ENCODE assay signal across 13 mouse cellular contexts in genomic region chr4:53469007-53469406, GRCm38 (mm10). TPM values are rescaled to one million over a fixed set of nuclear protein-coding genes. Genes with fewer than 3 reads are reported as not detected.
A peak's percentile ranks its signal among the peaks of the same experiment; 100 is the strongest.
DNase-seq lines count a peak whose midpoint lies in the region; ATAC-seq lines count a peak whose summit lies in the region.
"Had no signal": no experiment of that assay in that cellular context is flagged by ENCODE, and none has a peak within 500 bp of the region (broad histone marks: within the 10 kb centered on the region; RNA-seq: fewer than 3 reads in every experiment).

No protein-coding gene starts in this region.

- H3K27ac ChIP-seq in kidney, embryonic 16.5 days (ENCODE audit: low read length) = 0 out of 2 replicates have a peak overlapping the region, but pooled peaks have one; percentile 50
- H3K27ac ChIP-seq in midbrain, embryonic 13.5 days = no peak overlapping the region
- no peak overlapping the region for H3K27ac ChIP-seq in hindbrain, embryonic 14.5 days
- H3K27ac ChIP-seq: embryonic facial prominence, embryonic 13.5 days; limb, embryonic 15.5 days had no signal

- peaks cover 8% of the 10 kb centered on the region; the same call in 1 of the 2 replicates for H3K4me1 ChIP-seq in kidney, embryonic 16.5 days (ENCODE audit: insufficient read depth, low read length)
- peaks cover 4% of the 10 kb centered on the region; the same call in 1 of the 2 replicates for H3K4me1 ChIP-seq in midbrain, embryonic 13.5 days (replicated peaks)
- H3K4me1 ChIP-seq in hindbrain, embryonic 14.5 days (replicated peaks; ENCODE audit: control insufficient read depth, insufficient read depth, low read length) = no peaks in the 10 kb centered on the region; the same call in 1 of the 2 replicates

- H3K36me3 ChIP-seq in kidney, embryonic 16.5 days (ENCODE audit: insufficient read depth, low read length) = no peaks in the 10 kb centered on the region
- no peaks in the 10 kb centered on the region for H3K36me3 ChIP-seq in midbrain, embryonic 13.5 days
- H3K36me3 ChIP-seq in hindbrain, embryonic 14.5 days (replicated peaks; ENCODE audit: control insufficient read depth, insufficient read depth) = no peaks in the 10 kb centered on the region
- H3K36me3 ChIP-seq: embryonic facial prominence, embryonic 13.5 days; limb, embryonic 15.5 days had no signal

- H3K4me3 ChIP-seq in kidney, embryonic 16.5 days (ENCODE audit: low read length) = no peak overlapping the region
- no peak overlapping the region for H3K4me3 ChIP-seq in midbrain, embryonic 13.5 days (replicated peaks)
- H3K4me3 ChIP-seq in hindbrain, embryonic 14.5 days (replicated peaks; ENCODE audit: low read length) = no peak overlapping the region
- H3K4me3 ChIP-seq: embryonic facial prominence, embryonic 13.5 days; limb, embryonic 15.5 days had no signal

- H3K9me3 ChIP-seq in kidney, embryonic 16.5 days (ENCODE audit: low read length) = no peaks in the 10 kb centered on the region
- H3K9me3 ChIP-seq in midbrain, embryonic 13.5 days = no peaks in the 10 kb centered on the region
- no peaks in the 10 kb centered on the region for H3K9me3 ChIP-seq in hindbrain, embryonic 14.5 days (ENCODE audit: control insufficient read depth, low read length)
- H3K9me3 ChIP-seq: embryonic facial prominence, embryonic 13.5 days; limb, embryonic 15.5 days had no signal

- H3K9ac ChIP-seq in kidney, embryonic 16.5 days (replicated peaks; ENCODE audit: low read length) = no peak overlapping the region
- H3K9ac ChIP-seq in midbrain, embryonic 13.5 days (replicated peaks) = no peak overlapping the region
- H3K9ac ChIP-seq in hindbrain, embryonic 14.5 days = no peak overlapping the region
- H3K9ac ChIP-seq: embryonic facial prominence, embryonic 13.5 days; limb, embryonic 15.5 days had no signal

- WGBS in kidney, embryonic 16.5 days = 17% methylated on average over 6 of the region's 6 CpGs
- 84% methylated on average over 6 of the region's 6 CpGs for whole genome bisulfite sequencing in midbrain, embryonic 13.5 days
- 81% methylated on average over 6 of the region's 6 CpGs for WGBS in hindbrain, embryonic 14.5 days

- no peaks in the 10 kb centered on the region for H3K27me3 ChIP-seq in kidney, embryonic 16.5 days (ENCODE audit: insufficient read depth, low read length)
- H3K27me3 ChIP-seq in midbrain, embryonic 13.5 days = no peaks in the 10 kb centered on the region
- no peaks in the 10 kb centered on the region for H3K27me3 ChIP-seq in hindbrain, embryonic 14.5 days (ENCODE audit: control insufficient read depth, insufficient read depth, low read length)
- H3K27me3 ChIP-seq: embryonic facial prominence, embryonic 13.5 days; limb, embryonic 15.5 days had no signal

- peak; percentile 23; the same call in 1 of the 2 replicates for ATAC-seq in kidney, embryonic 16.5 days (ENCODE audit: low FRiP score, low TSS enrichment)
- peak; percentile 93 for ATAC-seq in granulocyte monocyte progenitor cell, adult 5-6 weeks (replicated peaks; ENCODE audit: poor library complexity, severe bottlenecking)
- peak; percentile 58; the same call in 1 of the 2 replicates for ATAC-seq in neutrophil, adult 5-6 weeks (ENCODE audit: extremely low read depth, insufficient number of reproducible peaks, low FRiP score, poor library complexity, severe bottlenecking)
- no peak for ATAC-seq in midbrain, embryonic 13.5 days
- ATAC-seq in hindbrain, embryonic 14.5 days (ENCODE audit: low FRiP score) = no peak
- ATAC-seq: forebrain, embryonic 16.5 days had no signal

- no peak overlapping the region for H3K4me2 ChIP-seq in kidney, embryonic 16.5 days (replicated peaks; ENCODE audit: low read depth, low read length)
- H3K4me2 ChIP-seq in midbrain, embryonic 13.5 days (replicated peaks) = no peak overlapping the region
- no peak overlapping the region for H3K4me2 ChIP-seq in hindbrain, embryonic 14.5 days (replicated peaks)
- H3K4me2 ChIP-seq: embryonic facial prominence, embryonic 13.5 days; limb, embryonic 15.5 days had no signal

- no peak for DNase-seq in kidney, adult 8-10 months
- peak; percentile 53 to 76 for DNase-seq in right cerebral cortex, adult 2 months (ENCODE audit: low spot score in 2 of 2)
- no peak for DNase-seq in right cerebral cortex, postnatal 10 days (ENCODE audit: low spot score in 2 of 2)
- DNase-seq in hindbrain, embryonic 14.5 days (ENCODE audit: low spot score) = no peak
- DNase-seq: adrenal gland, postnatal 14 days; cerebellum, adult 9-11 months had no signal

RNA-seq across cellular contexts. Expression of gene Slc44a1, which starts 28.8 kb away (rescaled TPM):
- polyA plus RNA-seq in kidney, embryonic 16.5 days (2015; fragmentation: Nextera tagmentation; extraction: Ambion mirVana) = 15.2 and 33.7 TPM in 2 replicates
- 2.2 and 4.3 TPM in 2 replicates for total RNA-seq in granulocyte monocyte progenitor cell, adult 5-6 weeks (2014; fragmentation: Nextera tagmentation)
- total RNA-seq in granulocyte monocyte progenitor cell, adult 5-6 weeks (2017) = 1.9 and 2.0 TPM in 2 replicates
- 53.7 and 63.9 TPM in 2 replicates for total RNA-seq in neutrophil, adult 5-6 weeks (2017)
- 7.9 and 11.6 TPM in 2 replicates for polyA plus RNA-seq in midbrain, embryonic 13.5 days (2015; fragmentation: Nextera tagmentation; extraction: Ambion mirVana)
- 16.6 and 17.7 TPM in 2 replicates for polyA plus RNA-seq in hindbrain, embryonic 14.5 days (2014; fragmentation: Nextera tagmentation; extraction: Ambion mirVana)

Comparison
In these comparisons a context has a peak if more than half of its experiments do, and no peak if none do; other contexts are left out.
1. DNase-seq: peak in right cerebral cortex, adult 2 months (2 of 2); none in kidney, adult 8-10 months (0 of 2), right cerebral cortex, postnatal 10 days (0 of 2) and hindbrain, embryonic 14.5 days (single experiment).
2. ATAC-seq: peak in kidney, embryonic 16.5 days (single experiment), granulocyte monocyte progenitor cell, adult 5-6 weeks (single experiment) and neutrophil, adult 5-6 weeks (single experiment); none in midbrain, embryonic 13.5 days (single experiment) and hindbrain, embryonic 14.5 days (single experiment).